Mouse (Mus musculus) frontal cortex, adult 2 months (tissue): ENCODE measurements around the gene Cntnap2. TPM values are rescaled to one million over a fixed set of nuclear protein-coding genes. Genes with fewer than 3 reads are reported as not detected.
"Not testable (repeated sequence)": the region's sequence is repeated elsewhere in the genome, so short reads cannot be mapped to it uniquely, and the experiment has no call there.

Experiments used
- DNase-seq, 2 experiments: peaks; one replicate each; pipeline ENCODE4 v3.0.0; 2022; ENCODE audit warnings: low spot score in 1 of 2; ENCODE audit errors: extremely low spot score in 1 of 2
- polyA plus RNA-seq: library from polyadenylated mRNA; depleted of rRNA; stranded (reverse); fragments of >200 nt; gene quantifications from 2 replicates; pipeline ENCODE4 v1.2.3, GENCODE M21; 2012

Cntnap2 gene
- polyA plus RNA-seq, 1 experiment: 53.0 TPM

DNA sequence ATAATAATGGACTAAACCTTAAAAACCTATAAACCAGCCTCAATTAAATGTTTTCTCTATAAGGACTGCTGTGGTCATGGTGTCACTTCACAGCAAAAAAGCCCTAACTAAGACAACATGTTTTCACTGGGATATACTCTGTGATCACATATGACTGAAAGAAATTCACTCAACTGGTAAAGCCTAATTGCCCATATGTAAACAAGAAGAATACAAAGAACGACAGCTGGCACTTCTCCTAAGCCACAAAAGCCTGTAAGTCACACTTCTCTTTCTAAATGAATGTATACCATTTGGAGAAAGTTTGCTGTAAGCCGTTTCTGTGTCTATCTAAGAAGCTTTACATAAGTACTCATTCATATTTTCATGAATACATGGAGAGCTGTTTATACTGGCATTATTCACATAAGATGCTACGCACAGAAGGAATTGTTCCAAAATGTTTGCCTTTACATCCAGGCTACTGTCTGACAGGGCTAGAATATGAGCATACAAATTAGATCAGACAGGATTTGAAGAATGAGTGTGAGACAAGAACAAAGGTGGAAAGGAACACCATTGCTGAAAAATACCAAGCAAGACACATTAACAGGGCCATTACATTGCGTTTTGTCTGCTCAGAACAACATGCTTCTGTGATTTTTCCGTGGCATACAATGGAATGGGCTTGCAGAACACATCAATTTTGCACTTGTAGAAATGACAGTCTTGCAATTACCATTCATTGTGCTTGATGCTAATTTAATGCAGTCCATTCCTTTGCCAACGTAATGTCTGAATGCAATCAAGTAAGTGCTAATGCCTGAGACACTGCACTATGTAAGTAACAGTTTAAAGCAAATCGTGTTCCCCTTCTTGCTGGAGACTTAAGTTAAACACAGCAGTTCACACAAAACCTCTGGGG, 1991.4 kb downstream of the Cntnap2 start:
- no peak for DNase-seq

DNA sequence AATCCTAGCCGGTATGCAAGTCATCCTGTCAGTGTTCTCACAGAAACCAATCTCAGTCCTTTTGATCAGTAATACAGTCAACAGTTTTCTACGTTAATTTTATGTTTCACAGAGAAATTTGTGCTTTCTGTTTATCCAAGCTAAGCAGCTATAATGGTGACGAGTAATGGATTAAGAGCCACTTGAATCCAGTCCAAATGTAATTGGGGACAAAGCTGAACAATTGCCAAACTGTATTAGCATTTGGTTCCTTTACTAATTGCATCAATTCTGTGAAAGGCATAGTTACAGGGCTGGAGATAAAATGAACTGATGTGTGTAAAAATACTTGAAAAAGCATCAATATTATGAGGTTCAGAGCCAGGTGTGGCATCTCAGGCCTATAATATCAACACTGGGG, 2002.2 kb downstream of the Cntnap2 start:
- DNase-seq: no peak

- no peak for DNase-seq
These were observed 2030.8 kb downstream of the Cntnap2 start for GRCm38 (mm10) chr6:47089998-47090397.

- no peak for DNase-seq
These were observed 2045.8 kb downstream of the Cntnap2 start for GRCm38 (mm10) chr6:47104951-47105350.

- no peak for DNase-seq
These were observed 2050.5 kb downstream of the Cntnap2 start for GRCm38 (mm10) chr6:47109582-47110220.

DNA sequence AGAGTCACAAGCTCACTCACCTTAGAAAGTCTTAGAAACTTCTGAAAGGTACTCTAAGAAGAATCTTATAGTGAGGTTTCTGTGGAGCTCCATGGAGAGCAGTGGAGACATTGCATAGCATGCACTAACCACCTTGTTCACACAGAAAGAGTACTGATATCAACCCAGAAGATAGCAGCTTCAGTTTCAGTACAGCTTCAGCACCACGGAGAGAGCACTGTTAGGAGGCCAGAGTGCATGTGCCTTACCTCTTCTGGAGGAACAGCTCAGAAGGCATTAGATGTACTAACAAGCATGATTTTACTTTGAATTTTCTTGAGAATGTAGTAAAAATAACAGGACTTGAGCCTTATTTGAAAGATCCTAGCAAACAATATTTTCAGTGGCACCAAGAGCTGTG, 2074.9 kb downstream of the Cntnap2 start:
- DNase-seq: not testable (repeated sequence)

- not testable (repeated sequence) for DNase-seq
These were observed 2093.9 kb downstream of the Cntnap2 start for GRCm38 (mm10) chr6:47153018-47153417.

- peak in 1 of 2 experiments; percentile 5 for DNase-seq
These were observed 2115.6 kb downstream of the Cntnap2 start for GRCm38 (mm10) chr6:47174580-47175294.

GRCm38 (mm10) chr6:47175356-47176156, 2116.4 kb downstream of the Cntnap2 start:
- DNase-seq: peak; percentile 11 to 53

- not testable (repeated sequence) for DNase-seq
These were observed 2117.0 kb downstream of the Cntnap2 start for GRCm38 (mm10) chr6:47176157-47176555.

DNA sequence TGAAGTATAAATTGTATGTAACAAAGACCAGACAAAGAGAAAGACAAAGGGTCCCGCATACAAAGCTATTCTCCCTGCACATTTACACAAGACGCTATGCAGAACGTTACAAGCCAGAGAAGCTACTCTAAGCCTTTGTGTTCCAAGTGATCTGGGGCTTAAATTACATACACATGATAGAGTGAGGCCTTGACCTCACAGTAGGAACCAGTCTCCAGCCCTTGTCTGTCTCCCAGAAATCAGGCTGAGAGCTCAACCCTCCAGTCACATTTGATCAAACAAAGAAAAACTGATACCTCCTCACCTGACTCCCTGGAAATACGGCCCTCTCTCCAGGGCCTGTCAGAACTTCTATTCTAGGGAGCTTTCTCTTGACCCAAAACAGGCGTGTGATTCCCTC, 2122.2 kb downstream of the Cntnap2 start:
- DNase-seq: not testable (repeated sequence)

DNA sequence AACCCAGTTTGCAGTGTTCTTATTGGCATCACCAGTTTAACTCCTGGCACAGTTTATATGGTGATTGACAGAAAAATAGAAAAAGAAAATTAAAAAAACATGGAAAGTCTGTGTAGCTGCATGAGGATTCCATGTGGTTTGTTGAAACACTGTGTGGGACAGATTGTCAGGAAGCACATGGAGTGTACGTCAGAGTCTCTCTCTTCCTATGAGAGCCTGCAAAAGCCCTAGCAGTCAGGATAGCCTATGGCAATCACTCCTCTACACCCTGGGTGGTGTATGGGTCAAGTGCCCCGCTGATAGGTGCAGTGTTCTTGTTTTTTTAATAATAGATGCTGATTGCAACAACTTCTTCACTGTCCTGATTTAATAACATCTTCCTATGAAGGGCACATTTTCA, 2123.1 kb downstream of the Cntnap2 start:
- no peak for DNase-seq

GRCm38 (mm10) chr6:47182756-47183155, 2123.6 kb downstream of the Cntnap2 start:
- DNase-seq: no peak

- not testable (repeated sequence) for DNase-seq
These were observed 2124.7 kb downstream of the Cntnap2 start for GRCm38 (mm10) chr6:47183850-47184249.

DNA sequence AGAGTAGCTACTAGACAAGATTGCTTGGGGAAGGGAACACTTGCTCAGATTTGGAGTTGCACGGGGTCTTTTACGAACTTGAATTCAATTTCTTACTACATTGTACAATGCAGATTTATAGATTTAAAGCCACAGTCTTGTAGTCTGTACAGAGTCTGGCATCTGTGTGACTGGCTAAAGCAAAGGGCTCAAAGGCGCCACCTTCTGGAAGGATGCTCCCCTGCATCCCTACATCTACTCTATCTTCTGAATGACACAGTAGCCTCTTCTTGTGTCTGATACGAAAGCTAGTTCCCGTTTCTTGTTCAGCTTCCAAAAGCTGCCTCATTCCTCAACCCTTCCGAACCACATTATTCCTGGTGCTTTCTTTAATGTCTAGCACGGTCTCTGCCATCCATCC, 2129.0 kb downstream of the Cntnap2 start:
- DNase-seq: peak; percentile 8 to 73

DNA sequence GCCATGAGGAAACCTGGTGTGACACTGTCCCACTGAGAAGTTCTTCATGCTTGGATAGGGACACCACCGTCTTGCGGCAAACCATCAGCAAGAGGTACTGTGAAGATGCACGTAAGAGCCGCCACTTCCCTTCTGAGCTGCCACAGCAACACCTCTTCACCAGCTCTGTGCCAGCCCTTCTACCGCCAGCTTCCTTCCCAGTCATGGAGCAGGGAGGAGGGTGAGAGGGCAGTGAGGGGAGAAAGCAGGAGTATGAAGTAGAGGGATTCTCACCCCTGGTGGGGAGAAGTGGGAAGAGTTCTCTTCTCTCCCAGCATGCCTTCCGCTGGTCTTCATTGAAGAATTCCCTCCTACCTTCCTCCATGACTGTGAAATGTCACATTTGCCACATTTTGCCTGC, 2129.4 kb downstream of the Cntnap2 start:
- not testable (repeated sequence) for DNase-seq

GRCm38 (mm10) chr6:47190282-47190681, 2131.1 kb downstream of the Cntnap2 start:
- DNase-seq: no peak

DNA sequence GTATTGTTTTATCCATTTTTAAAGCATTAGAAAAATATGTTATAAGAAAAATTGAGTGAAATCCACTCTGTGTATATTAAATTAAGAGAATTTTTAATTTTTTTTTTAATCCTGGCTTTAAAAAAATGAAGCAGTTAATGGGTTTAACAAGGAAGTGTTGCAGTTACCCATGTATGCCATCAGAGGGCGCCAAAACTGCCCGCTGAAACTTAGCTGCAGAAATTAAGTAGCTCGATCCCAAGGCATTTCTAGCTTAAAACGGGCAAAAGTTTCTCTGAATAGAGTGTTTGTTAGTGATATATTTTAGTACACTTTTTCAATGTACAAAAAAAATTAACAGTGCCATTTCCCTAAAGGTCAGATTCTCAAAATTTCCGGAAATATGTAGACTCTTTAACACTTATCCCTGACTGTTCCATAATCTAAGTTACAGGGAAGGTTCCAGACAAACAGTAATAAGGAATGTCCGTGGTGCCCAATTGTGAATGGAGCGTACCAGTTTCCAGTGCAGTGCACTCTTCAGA, 2132.2 kb downstream of the Cntnap2 start:
- peak; percentile 8 to 74 for DNase-seq

DNA sequence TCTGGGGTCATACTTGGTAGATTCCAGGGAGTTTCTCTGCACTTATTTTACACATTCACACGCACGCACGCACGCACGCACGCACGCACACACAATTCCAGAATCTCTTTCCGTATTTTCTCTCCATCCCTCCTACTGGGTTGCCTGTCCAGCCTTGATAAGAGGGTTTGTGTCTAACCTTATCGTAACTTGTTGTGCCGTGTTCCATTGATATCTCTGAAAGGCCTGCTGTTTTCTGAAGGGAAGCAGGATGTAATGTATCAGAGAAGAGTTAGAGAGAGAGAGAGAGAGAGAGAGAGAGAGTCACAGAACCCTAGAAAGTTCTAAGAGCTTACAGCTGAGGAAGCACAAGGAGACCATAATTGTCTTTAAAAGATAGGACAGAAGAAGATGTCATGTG, 2132.8 kb downstream of the Cntnap2 start:
- no peak for DNase-seq

DNA sequence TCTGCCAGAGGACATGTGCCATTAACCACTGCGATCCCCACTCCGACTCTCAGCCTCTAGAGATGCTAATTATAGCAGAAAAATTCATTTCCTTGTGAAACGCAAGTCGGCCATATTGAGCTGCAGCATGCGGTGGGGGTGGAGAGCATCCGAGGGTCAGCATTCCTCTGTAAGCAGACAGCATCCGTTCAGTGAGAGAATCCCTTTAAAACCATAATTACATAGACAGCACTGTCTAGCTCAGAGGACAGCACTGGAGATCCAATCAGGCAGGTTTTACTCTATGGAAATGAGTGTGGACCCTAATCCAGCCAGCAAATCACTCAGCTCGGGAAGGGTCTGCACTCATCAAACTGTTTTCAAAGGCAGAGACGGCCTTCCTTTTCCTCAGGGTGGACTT, 2133.3 kb downstream of the Cntnap2 start:
- no peak for DNase-seq
